Mouse (Mus musculus) fat pad, adult 2 months (tissue): ENCODE results near the gene Cdc42ep4.

ENCODE experiments used
- DNase-seq: peaks from one replicate; pipeline ENCODE4 v3.0.0-alpha.2; 2011; ENCODE audit warnings: low read depth, low spot score; ENCODE audit errors: extremely low read depth

Gene Cdc42ep4

GRCm38 (mm10) chr11:113726994-113727888 lies 24.4 kb downstream of the Cdc42ep4 start:
- no peak for DNase-seq

GRCm38 (mm10) chr11:113725235-113726048 lies 26.2 kb downstream of the Cdc42ep4 start:
- DNase-seq: no peak

GRCm38 (mm10) chr11:113722405-113723090 lies 29.1 kb downstream of the Cdc42ep4 start:
- no peak for DNase-seq

GRCm38 (mm10) chr11:113717767-113718424 lies 33.8 kb downstream of the Cdc42ep4 start:
- no peak for DNase-seq

GRCm38 (mm10) chr11:113716132-113716531 lies 35.5 kb downstream of the Cdc42ep4 start:
- DNase-seq: no peak

GRCm38 (mm10) chr11:113715078-113715674 lies 36.5 kb downstream of the Cdc42ep4 start:
- no peak for DNase-seq

- no peak for DNase-seq
Measured at GRCm38 (mm10) chr11:113711061-113711460, 40.6 kb downstream of the Cdc42ep4 start.

- no peak for DNase-seq
Measured at GRCm38 (mm10) chr11:113710257-113710777, 41.4 kb downstream of the Cdc42ep4 start.

GRCm38 (mm10) chr11:113709731-113710256 lies 41.9 kb downstream of the Cdc42ep4 start, which contains the start of gene Cpsf4l:
Gene Cpsf4l (minus strand): TSS chr11:113710017.
- DNase-seq: peak; percentile 78

- DNase-seq: no peak
Measured at GRCm38 (mm10) chr11:113709272-113709671, 42.4 kb downstream of the Cdc42ep4 start.

- peak; percentile 56 for DNase-seq
Measured at GRCm38 (mm10) chr11:113708629-113709213, 43.0 kb downstream of the Cdc42ep4 start.

- DNase-seq: no peak
Measured at GRCm38 (mm10) chr11:113705966-113706652, 45.6 kb downstream of the Cdc42ep4 start.

GRCm38 (mm10) chr11:113703758-113704157 lies 47.9 kb downstream of the Cdc42ep4 start:
- no peak for DNase-seq

- DNase-seq: no peak
Measured at GRCm38 (mm10) chr11:113699643-113700042, 52.0 kb downstream of the Cdc42ep4 start.

GRCm38 (mm10) chr11:113698013-113698545 lies 53.6 kb downstream of the Cdc42ep4 start:
- no peak for DNase-seq

- DNase-seq: no peak
Measured at GRCm38 (mm10) chr11:113697571-113697970, 54.1 kb downstream of the Cdc42ep4 start.

GRCm38 (mm10) chr11:113691851-113692250 lies 59.8 kb downstream of the Cdc42ep4 start:
- no peak for DNase-seq

- DNase-seq: no peak
Measured at GRCm38 (mm10) chr11:113691318-113691717, 60.4 kb downstream of the Cdc42ep4 start.
